Mouse (Mus musculus) testis, adult 2 months (tissue): ENCODE results near the gene Gm16503.

Experiments used
- CTCF ChIP-seq: fragments of 200-500 bp; IDR thresholded peaks from 2 replicates; pipeline ENCODE4 v1.5.1; 2012; ENCODE audit warnings: low read depth, mild to moderate bottlenecking, inconsistent platforms, low read length, moderate library complexity; ENCODE audit not compliant: control insufficient read depth, insufficient read depth, insufficient replicate concordance
- POLR2A ChIP-seq: fragments of 200-500 bp; IDR thresholded peaks from 2 replicates; pipeline ENCODE4 v1.6.1; 2012; ENCODE audit warnings: low read depth, mild to moderate bottlenecking, inconsistent platforms, low read length, moderate library complexity; ENCODE audit not compliant: control insufficient read depth

DNA sequence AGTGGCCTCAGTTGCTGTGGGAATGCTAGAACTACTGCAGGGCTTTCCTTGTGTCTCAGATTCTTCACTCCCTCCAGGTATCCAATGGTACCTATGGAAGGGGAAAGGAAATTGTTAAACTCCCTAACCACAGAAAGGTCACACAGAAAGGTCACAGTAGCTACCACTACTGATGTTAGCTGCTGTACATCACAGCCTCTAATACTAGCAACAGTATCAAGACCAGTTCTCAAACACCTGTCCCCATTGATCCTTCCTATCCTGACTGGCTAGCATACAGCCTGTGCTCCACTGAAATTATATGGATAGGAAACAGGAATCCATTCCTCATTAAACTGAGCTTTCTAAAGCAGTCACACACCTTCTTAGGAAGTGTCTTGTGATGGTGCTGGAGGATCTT lies 19.9 kb upstream of the Gm16503 start:
- TF ChIP-seq CTCF = no peak
- no peak for TF ChIP-seq POLR2A
